Mouse (Mus musculus) heart, embryonic 15.5 days (tissue): Measurements from ENCODE around the gene Agap3. TPM values are rescaled to one million over a fixed set of nuclear protein-coding genes. Genes with fewer than 3 reads are reported as not detected.

Experiments
- ATAC-seq: fragments of 200-750 bp; cut with Nextera tagmentation; replicated peaks from 2 replicates; pipeline ENCODE4 v1.8.0; 2017; ENCODE audit warnings: low read depth, moderate TSS enrichment; ENCODE audit not compliant: insufficient number of reproducible peaks, insufficient read depth, low FRiP score
- H3K27ac ChIP-seq: fragments of 300-500 bp; sonication (generic); 2 replicates; pipeline ENCODE4 v1.5.1; 2015; ENCODE audit warnings: mild to moderate bottlenecking, inconsistent platforms
- H3K27me3 ChIP-seq: fragments of 300-500 bp; sonication (generic); 2 replicates; pipeline ENCODE4 v1.6.1; 2015; ENCODE audit warnings: inconsistent platforms
- H3K36me3 ChIP-seq: fragments of 300-500 bp; sonication (generic); 2 replicates; pipeline ENCODE4 v1.6.1; 2015; ENCODE audit warnings: mild to moderate bottlenecking, inconsistent platforms
- H3K4me1 ChIP-seq: fragments of 300-500 bp; sonication (generic); replicated peaks from 2 replicates; pipeline ENCODE4 v1.6.1; 2015; ENCODE audit warnings: inconsistent platforms
- H3K4me2 ChIP-seq: fragments of 300-500 bp; sonication (generic); 2 replicates; pipeline ENCODE4 v1.6.1; 2015; ENCODE audit warnings: inconsistent platforms, mild to moderate bottlenecking, moderate library complexity
- H3K4me3 ChIP-seq: fragments of 300-500 bp; sonication (generic); 2 replicates; pipeline ENCODE4 v1.5.1; 2015; ENCODE audit warnings: mild to moderate bottlenecking, inconsistent platforms
- H3K9ac ChIP-seq: fragments of 300-500 bp; sonication (generic); 2 replicates; pipeline ENCODE4 v1.6.1; 2015; ENCODE audit warnings: mild to moderate bottlenecking, inconsistent platforms
- H3K9me3 ChIP-seq: fragments of 300-500 bp; sonication (generic); replicated peaks from 2 replicates; pipeline ENCODE4 v1.6.1; 2016; ENCODE audit warnings: inconsistent platforms
- WGBS: fragments of 180-500 bp; shearing (Covaris S2); methylation state at CpG from one replicate; pipeline ENCODE4 v1.1.7; 2015; ENCODE audit warnings: mixed read lengths; 5-methylcytosine and 5-hydroxymethylcytosine counted together
- polyA plus RNA-seq: library from polyadenylated mRNA; unstranded; fragments of >200 nt; fragmentation: Nextera tagmentation; extraction: Ambion mirVana; gene quantifications from 2 replicates; pipeline ENCODE4 v1.2.1, GENCODE M21; 2015

Agap3 gene
- polyA plus RNA-seq, 1 experiment from 2014 or later: 27.9 TPM

GRCm38 (mm10) chr5:24525360-24526189 lies 73.6 kb downstream of the Agap3 start:
- Histone ChIP-seq H3K9me3 (no peaks in the 10 kb centered on the region), H3K4me1 (peaks cover 14% of the 10 kb centered on the region), H3K27ac (no peak overlapping the region), H3K4me2 (peak overlapping the region; percentile 87), H3K36me3 (no peaks in the 10 kb centered on the region), H3K4me3 (peak overlapping the region; percentile 50), H3K27me3 (peaks cover 92% of the 10 kb centered on the region), H3K9ac (no peak overlapping the region)
- no peak for ATAC-seq
- 5% methylated on average over 34 of the region's 34 CpGs for WGBS

- Histone ChIP-seq H3K4me2 (peak overlapping the region; percentile 87), H3K4me3 (peak overlapping the region; percentile 50), H3K36me3 (no peaks in the 10 kb centered on the region), H3K9ac (peak overlapping the region; percentile 36; the same call in 1 of the 2 replicates), H3K9me3 (no peaks in the 10 kb centered on the region), H3K27ac (no peak overlapping the region), H3K27me3 (peaks cover 97% of the 10 kb centered on the region), H3K4me1 (peaks cover 14% of the 10 kb centered on the region)
- WGBS: under 1% methylated on average over 75 of the region's 109 CpGs
- ATAC-seq: peak; percentile 39; the same call in 1 of the 2 replicates
Measured at GRCm38 (mm10) chr5:24526190-24526888, 74.4 kb downstream of the Agap3 start.

- H3K9ac ChIP-seq: peak within 1 kb of the TSS; percentile 36; the same call in 1 of the 2 replicates
Measured at GRCm38 (mm10) chr5:24526889-24527230, 74.9 kb downstream of the Agap3 start, which contains the start of gene Gbx1. Gene Gbx1 (minus strand): TSS chr5:24527202.

GRCm38 (mm10) chr5:24527780-24528179 lies 75.8 kb downstream of the Agap3 start:
- H3K36me3 ChIP-seq: no peaks in the 10 kb centered on the region
- ATAC-seq: no peak
- 14% methylated on average over 6 of the region's 6 CpGs for WGBS

More at GRCm38 (mm10) chr5:24526889-24527230, 74.9 kb downstream of the Agap3 start, which contains the start of gene Gbx1:
- H3K27ac ChIP-seq: no peak within 1 kb of the TSS
- H3K4me3 ChIP-seq: peak within 1 kb of the TSS; percentile 50
- H3K27me3 ChIP-seq: peaks cover 96% of the 10 kb centered on the region
- WGBS: under 1% methylated on average over 47 of the region's 49 CpGs
- no peaks in the 10 kb centered on the region for H3K9me3 ChIP-seq
- peak within 1 kb of the TSS; percentile 87 for H3K4me2 ChIP-seq
- ATAC-seq: peak; percentile 11; the same call in 1 of the 2 replicates
- H3K36me3 ChIP-seq: no peaks in the 10 kb centered on the region
- peaks cover 14% of the 10 kb centered on the region for H3K4me1 ChIP-seq

GRCm38 (mm10) chr5:24530042-24530689 lies 78.2 kb downstream of the Agap3 start:
- 21% methylated on average over 24 of the region's 24 CpGs for WGBS
- no peak overlapping the region for H3K4me3 ChIP-seq
- no peak overlapping the region for H3K9ac ChIP-seq
- no peaks in the 10 kb centered on the region for H3K36me3 ChIP-seq
- peaks cover 14% of the 10 kb centered on the region for H3K4me1 ChIP-seq
- ATAC-seq: peak; percentile 24
- no peak overlapping the region for H3K27ac ChIP-seq
- no peak overlapping the region for H3K4me2 ChIP-seq
- H3K9me3 ChIP-seq: no peaks in the 10 kb centered on the region
- H3K27me3 ChIP-seq: peaks cover 77% of the 10 kb centered on the region

More at GRCm38 (mm10) chr5:24527780-24528179, 75.8 kb downstream of the Agap3 start:
- Histone ChIP-seq H3K4me3 (no peak overlapping the region), H3K4me2 (no peak overlapping the region), H3K9ac (no peak overlapping the region), H3K27me3 (peaks cover 94% of the 10 kb centered on the region), H3K9me3 (no peaks in the 10 kb centered on the region), H3K27ac (no peak overlapping the region), H3K4me1 (peaks cover 14% of the 10 kb centered on the region)

- Histone ChIP-seq H3K36me3 (no peaks in the 10 kb centered on the region), H3K27ac (no peak overlapping the region), H3K4me2 (no peak overlapping the region), H3K4me1 (no peaks in the 10 kb centered on the region), H3K27me3 (peaks cover 56% of the 10 kb centered on the region), H3K4me3 (no peak overlapping the region), H3K9ac (no peak overlapping the region), H3K9me3 (no peaks in the 10 kb centered on the region)
- no peak for ATAC-seq
- 54% methylated on average over 11 of the region's 11 CpGs for WGBS
Measured at GRCm38 (mm10) chr5:24533391-24533790, 81.4 kb downstream of the Agap3 start.

GRCm38 (mm10) chr5:24534292-24534691 lies 82.3 kb downstream of the Agap3 start:
- 53% methylated on average over 5 of the region's 5 CpGs for WGBS
- Histone ChIP-seq H3K9me3 (no peaks in the 10 kb centered on the region), H3K27me3 (peaks cover 47% of the 10 kb centered on the region), H3K27ac (no peak overlapping the region), H3K9ac (no peak overlapping the region), H3K4me3 (no peak overlapping the region), H3K36me3 (no peaks in the 10 kb centered on the region), H3K4me1 (no peaks in the 10 kb centered on the region), H3K4me2 (no peak overlapping the region)
- ATAC-seq: no peak

GRCm38 (mm10) chr5:24535731-24536130 lies 83.8 kb downstream of the Agap3 start:
- ATAC-seq: no peak
- H3K9ac ChIP-seq: no peak overlapping the region
- no peaks in the 10 kb centered on the region for H3K9me3 ChIP-seq
- H3K27me3 ChIP-seq: peaks cover 34% of the 10 kb centered on the region
- peaks cover 14% of the 10 kb centered on the region for H3K4me1 ChIP-seq
- H3K36me3 ChIP-seq: no peaks in the 10 kb centered on the region
- no peak overlapping the region for H3K4me3 ChIP-seq
- no peak overlapping the region for H3K27ac ChIP-seq
- 82% methylated on average over 3 of the region's 3 CpGs for WGBS
- H3K4me2 ChIP-seq: no peak overlapping the region

- Histone ChIP-seq H3K4me2 (no peak overlapping the region), H3K4me1 (peaks cover 22% of the 10 kb centered on the region), H3K4me3 (no peak overlapping the region), H3K9ac (no peak overlapping the region), H3K9me3 (no peaks in the 10 kb centered on the region), H3K36me3 (no peaks in the 10 kb centered on the region), H3K27me3 (peaks cover 26% of the 10 kb centered on the region), H3K27ac (no peak overlapping the region)
- 81% methylated on average over 5 of the region's 5 CpGs for WGBS
- no peak for ATAC-seq
Measured at GRCm38 (mm10) chr5:24536511-24536910, 84.5 kb downstream of the Agap3 start.

GRCm38 (mm10) chr5:24537618-24538017 lies 85.6 kb downstream of the Agap3 start:
- no peak overlapping the region for H3K4me3 ChIP-seq
- peaks cover 17% of the 10 kb centered on the region for H3K27me3 ChIP-seq
- no peaks in the 10 kb centered on the region for H3K36me3 ChIP-seq
- WGBS: 66% methylated on average over 16 of the region's 16 CpGs
- H3K9ac ChIP-seq: no peak overlapping the region
- no peaks in the 10 kb centered on the region for H3K9me3 ChIP-seq
- peaks cover 24% of the 10 kb centered on the region for H3K4me1 ChIP-seq
- H3K4me2 ChIP-seq: no peak overlapping the region
- no peak for ATAC-seq
- no peak overlapping the region for H3K27ac ChIP-seq
